14 mouse cellular contexts compared by ENCODE assay signal in the genomic region with DNA sequence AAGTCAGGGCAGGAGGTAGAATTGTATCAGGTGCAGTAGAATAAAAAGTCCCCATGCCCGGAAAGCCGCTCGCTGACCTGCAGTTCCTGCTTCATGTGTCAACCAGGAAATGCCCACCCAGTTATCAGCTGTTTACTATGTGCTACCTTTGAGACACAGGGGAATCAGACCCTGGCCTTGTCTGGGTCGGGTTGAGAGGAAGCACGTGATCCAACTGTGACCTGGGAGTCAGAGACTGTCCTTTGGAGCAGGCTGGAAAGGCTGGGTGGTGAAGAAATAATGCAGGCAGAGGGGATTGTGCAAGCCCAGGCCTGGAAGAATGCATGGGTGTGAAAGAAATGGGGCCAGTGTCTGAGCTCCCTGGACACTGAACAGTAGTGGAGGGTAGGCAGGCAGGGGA. TPM values are rescaled to one million over a fixed set of nuclear protein-coding genes. Genes with fewer than 3 reads are reported as not detected.
DNase-seq lines count a peak whose midpoint lies in the region; ATAC-seq and TF ChIP-seq lines count a peak whose summit lies in the region.
"Had no signal": no experiment of that assay in that cellular context is flagged by ENCODE, and none has a peak within 500 bp of the region (broad histone marks: within the 10 kb centered on the region; RNA-seq: fewer than 3 reads in every experiment).

No protein-coding gene starts in this region.

- no peak for TF ChIP-seq POLR2A in bone marrow, adult 2 months (IDR thresholded peaks at IDR 0.05; ENCODE audit: borderline replicate concordance, control insufficient read depth, low read depth, low read length)

- no peak overlapping the region for H3K27ac ChIP-seq in heart, embryonic 12.5 days (ENCODE audit: poor library complexity, severe bottlenecking)
- peak overlapping the region; percentile 79 for H3K27ac ChIP-seq in bone marrow, adult 2 months (ENCODE audit: control insufficient read depth, insufficient read depth, low read depth, low read length, poor library complexity)
- H3K27ac ChIP-seq in liver, embryonic 11.5 days (ENCODE audit: low read depth, low read length) = peak overlapping the region; percentile 16; the same call in 1 of the 2 replicates
- H3K27ac ChIP-seq: forebrain, embryonic 13.5 days; heart, adult 2 months; neural tube, embryonic 13.5 days had no signal

- intact Hi-C loops in heart, postnatal 36 days (cut with DNase I) = no loop called here

- ATAC-seq in heart, embryonic 12.5 days (ENCODE audit: insufficient number of reproducible peaks, low FRiP score) = no peak
- ATAC-seq in liver, embryonic 11.5 days (replicated peaks; ENCODE audit: low FRiP score) = peak; percentile 33
- peak; percentile 46 for ATAC-seq in megakaryocyte progenitor cell, adult 5-6 weeks (replicated peaks; ENCODE audit: poor library complexity)
- ATAC-seq in erythroblast, adult 5-6 weeks (replicated peaks; ENCODE audit: low FRiP score, poor library complexity, severe bottlenecking) = no peak
- ATAC-seq: activated CD4-positive, CD25-positive, alpha-beta regulatory T cell, adult 4 months; forebrain, embryonic 13.5 days had no signal

- H3K36me3 ChIP-seq in heart, embryonic 12.5 days = no peaks in the 10 kb centered on the region
- H3K36me3 ChIP-seq in liver, embryonic 11.5 days (ENCODE audit: control insufficient read depth, insufficient read depth, low read length) = no peaks in the 10 kb centered on the region
- H3K36me3 ChIP-seq: neural tube, embryonic 13.5 days had no signal

- H3K4me2 ChIP-seq in heart, embryonic 12.5 days = no peak overlapping the region
- H3K4me2 ChIP-seq in liver, embryonic 11.5 days = no peak overlapping the region
- H3K4me2 ChIP-seq: forebrain, embryonic 13.5 days; lung, embryonic 14.5 days; neural tube, embryonic 13.5 days had no signal

- no peak overlapping the region for H3K4me3 ChIP-seq in heart, embryonic 12.5 days
- H3K4me3 ChIP-seq in bone marrow, adult 2 months (replicated peaks; ENCODE audit: control insufficient read depth, low read depth, low read length) = peak overlapping the region; percentile 40
- H3K4me3 ChIP-seq in liver, embryonic 11.5 days (ENCODE audit: low read depth, low read length) = no peak overlapping the region
- H3K4me3 ChIP-seq: forebrain, embryonic 13.5 days; heart, adult 2 months; neural tube, embryonic 13.5 days had no signal

- H3K9ac ChIP-seq in heart, embryonic 12.5 days = peak overlapping the region; percentile 17; the same call in 1 of the 2 replicates
- H3K9ac ChIP-seq in liver, embryonic 11.5 days (ENCODE audit: low read depth, low read length) = no peak overlapping the region
- H3K9ac ChIP-seq: forebrain, embryonic 13.5 days; lung, embryonic 14.5 days; neural tube, embryonic 13.5 days had no signal

- peaks cover 25% of the 10 kb centered on the region for H3K27me3 ChIP-seq in heart, embryonic 12.5 days (replicated peaks)
- no peaks in the 10 kb centered on the region for H3K27me3 ChIP-seq in liver, embryonic 11.5 days (replicated peaks; ENCODE audit: control insufficient read depth, insufficient read depth, low read length)

- no peak for DNase-seq in heart, postnatal 36 days
- DNase-seq in liver, embryonic 11.5 days (ENCODE audit: low spot score) = no peak
- no peak for DNase-seq in layer of hippocampus, adult 9-10 months (ENCODE audit: low spot score)
- no peak for DNase-seq in right cerebral cortex, postnatal 10 days (ENCODE audit: low spot score in 2 of 2)
- DNase-seq: lung, embryonic 14.5 days had no signal

- no peak for TF ChIP-seq CTCF in bone marrow, adult 2 months (IDR thresholded peaks at IDR 0.05; ENCODE audit: control insufficient read depth, insufficient read depth, low read length)

- peaks cover 21% of the 10 kb centered on the region for H3K4me1 ChIP-seq in heart, embryonic 12.5 days (replicated peaks)
- peaks cover 19% of the 10 kb centered on the region for H3K4me1 ChIP-seq in bone marrow, adult 2 months (ENCODE audit: control insufficient read depth, insufficient read depth, low read length)
- H3K4me1 ChIP-seq in liver, embryonic 11.5 days (replicated peaks; ENCODE audit: control insufficient read depth, insufficient read depth, low read length) = peaks cover 19% of the 10 kb centered on the region
- H3K4me1 ChIP-seq: forebrain, embryonic 13.5 days; neural tube, embryonic 13.5 days had no signal

- 51% methylated on average over 5 of the region's 5 CpGs for WGBS in heart, embryonic 12.5 days
- WGBS in bone marrow, adult 2 months = 14% methylated on average over 5 of the region's 5 CpGs
- WGBS in liver, embryonic 11.5 days = 41% methylated on average over 5 of the region's 5 CpGs

- H3K9me3 ChIP-seq in heart, embryonic 12.5 days (replicated peaks) = no peaks in the 10 kb centered on the region
- no peaks in the 10 kb centered on the region for H3K9me3 ChIP-seq in liver, embryonic 11.5 days (ENCODE audit: control insufficient read depth, low read length)
- H3K9me3 ChIP-seq: forebrain, embryonic 13.5 days; neural tube, embryonic 13.5 days had no signal

RNA-seq across cellular contexts. Expression of a gene that starts 6.6 kb away (rescaled TPM):
- polyA plus RNA-seq in heart, embryonic 12.5 days (2016; fragmentation: Nextera tagmentation; extraction: Ambion mirVana) = 19.9 and 22.5 TPM in 2 replicates
- total RNA-seq in heart, postnatal 36 days (2021) = 10 to 100 TPM; 28.7 to 33.9 TPM
- 86.0 and 162 TPM in 2 replicates for polyA plus RNA-seq in bone marrow, adult 2 months (2011; ENCODE audit: insufficient read depth, insufficient read length, low replicate concordance, missing spikeins)
- polyA plus RNA-seq in liver, embryonic 11.5 days (2014; fragmentation: Nextera tagmentation; extraction: Ambion mirVana) = 33.8 and 33.9 TPM in 2 replicates
- total RNA-seq in megakaryocyte progenitor cell, adult 5-6 weeks (2015) = 34.3 and 41.2 TPM in 2 replicates
- 63.1 and 89.4 TPM in 2 replicates for total RNA-seq in megakaryocyte progenitor cell, adult 5-6 weeks (2017)
- 24.2 and 26.5 TPM in 2 replicates for total RNA-seq in erythroblast, adult 5-6 weeks (2015; ENCODE audit: low replicate concordance)
- 8.3 and 24.5 TPM in 2 replicates for total RNA-seq in erythroblast, adult 5-6 weeks (2017; ENCODE audit: low replicate concordance)

RNA-seq across cellular contexts. Expression of a gene that starts 37.5 kb away (rescaled TPM):
- polyA plus RNA-seq in heart, embryonic 12.5 days (2016; fragmentation: Nextera tagmentation; extraction: Ambion mirVana) = 22.9 and 28.6 TPM in 2 replicates
- total RNA-seq in heart, postnatal 36 days (2021) = 10 to 100 TPM; 48.3 to 61.3 TPM
- 114 and 142 TPM in 2 replicates for polyA plus RNA-seq in bone marrow, adult 2 months (2011; ENCODE audit: insufficient read depth, insufficient read length, low replicate concordance, missing spikeins)
- polyA plus RNA-seq in liver, embryonic 11.5 days (2014; fragmentation: Nextera tagmentation; extraction: Ambion mirVana) = 86.4 and 93.9 TPM in 2 replicates
- total RNA-seq in megakaryocyte progenitor cell, adult 5-6 weeks (2015) = 50.4 and 59.3 TPM in 2 replicates
- 23.1 and 31.2 TPM in 2 replicates for total RNA-seq in megakaryocyte progenitor cell, adult 5-6 weeks (2017)
- total RNA-seq in erythroblast, adult 5-6 weeks (2015; ENCODE audit: low replicate concordance) = 37.4 and 49.8 TPM in 2 replicates
- 24.4 and 39.0 TPM in 2 replicates for total RNA-seq in erythroblast, adult 5-6 weeks (2017; ENCODE audit: low replicate concordance)

RNA-seq across cellular contexts. Expression of a gene that starts 52.4 kb away (rescaled TPM):
- polyA plus RNA-seq in heart, embryonic 12.5 days (2016; fragmentation: Nextera tagmentation; extraction: Ambion mirVana) = 22.6 and 23.8 TPM in 2 replicates
- total RNA-seq in heart, postnatal 36 days (2021) = 10 to 100 TPM in 1 of 2 experiments, 1 to 10 TPM in 1; 8.6 to 12.7 TPM
- 28.2 and 38.6 TPM in 2 replicates for polyA plus RNA-seq in bone marrow, adult 2 months (2011; ENCODE audit: insufficient read depth, insufficient read length, low replicate concordance, missing spikeins)
- 5.7 and 6.4 TPM in 2 replicates for polyA plus RNA-seq in liver, embryonic 11.5 days (2014; fragmentation: Nextera tagmentation; extraction: Ambion mirVana)
- total RNA-seq in megakaryocyte progenitor cell, adult 5-6 weeks (2015) = 9.8 and 14.7 TPM in 2 replicates
- 6.7 and 7.1 TPM in 2 replicates for total RNA-seq in megakaryocyte progenitor cell, adult 5-6 weeks (2017)
- 1.7 and 3.3 TPM in 2 replicates for total RNA-seq in erythroblast, adult 5-6 weeks (2015; ENCODE audit: low replicate concordance)
- 0.70 and 1.2 TPM in 2 replicates for total RNA-seq in erythroblast, adult 5-6 weeks (2017; ENCODE audit: low replicate concordance)

RNA-seq across cellular contexts. Expression of a gene that starts 56.3 kb away (rescaled TPM):
- 0.74 and 2.9 TPM in 2 replicates for polyA plus RNA-seq in heart, embryonic 12.5 days (2016; fragmentation: Nextera tagmentation; extraction: Ambion mirVana)
- not detected for total RNA-seq in heart, postnatal 36 days (2021)
- polyA plus RNA-seq in bone marrow, adult 2 months (2011; ENCODE audit: insufficient read depth, insufficient read length, low replicate concordance, missing spikeins) = 5.7 and 43.8 TPM in 2 replicates
- polyA plus RNA-seq in liver, embryonic 11.5 days (2014; fragmentation: Nextera tagmentation; extraction: Ambion mirVana) = 2.1 TPM in 1 of 2 replicates, not detected in the other
- not detected in 2 replicates for total RNA-seq in megakaryocyte progenitor cell, adult 5-6 weeks (2015)
- not detected in 2 replicates for total RNA-seq in megakaryocyte progenitor cell, adult 5-6 weeks (2017)
- 5.0 TPM in 1 of 2 replicates, not detected in the other for total RNA-seq in erythroblast, adult 5-6 weeks (2015; ENCODE audit: low replicate concordance)
- not detected in 2 replicates for total RNA-seq in erythroblast, adult 5-6 weeks (2017; ENCODE audit: low replicate concordance)
- total RNA-seq: heart, adult 2 months had no signal
- polyA plus RNA-seq: forebrain, embryonic 13.5 days; heart, adult 2 months; large intestine, adult 2 months; lung, embryonic 14.5 days; neural tube, embryonic 13.5 days had no signal

Comparison
In these comparisons a context has a peak if more than half of its experiments do, and no peak if none do; other contexts are left out.
1. ATAC-seq: peak in liver, embryonic 11.5 days (single experiment) and megakaryocyte progenitor cell, adult 5-6 weeks (single experiment); none in heart, embryonic 12.5 days (single experiment) and erythroblast, adult 5-6 weeks (single experiment).